Mouse (Mus musculus) CH12.LX (cell line): ENCODE results near the gene Uvssa.

Experiments
- CHD2 ChIP-seq: IDR thresholded peaks from 2 replicates; pipeline ENCODE4 v1.6.1; 2011; ENCODE audit warnings: low read length, improper control_type of control experiment
- CTCF ChIP-seq, 2 experiments: IDR thresholded peaks in 1 of 2; conservative IDR thresholded peaks in 1 of 2; 2 replicates each; pipeline ENCODE4 v1.5.1; 2011 to 2012; ENCODE audit warnings: low read depth in 2 of 2, low read length in 2 of 2, improper control_type of control experiment in 1 of 2, inconsistent platforms in 1 of 2, mild to moderate bottlenecking in 1 of 2, moderate library complexity in 1 of 2
- E2F4 ChIP-seq: IDR thresholded peaks from 2 replicates; pipeline ENCODE4 v1.6.1; 2011; ENCODE audit warnings: low read depth, low read length, improper control_type of control experiment; ENCODE audit not compliant: insufficient replicate concordance
- EP300 ChIP-seq: IDR thresholded peaks from 2 replicates; pipeline ENCODE4 v1.6.1; 2011; ENCODE audit warnings: low read length, improper control_type of control experiment
- POLR2A ChIP-seq: IDR thresholded peaks from 2 replicates; pipeline ENCODE4 v1.6.1; 2011; ENCODE audit warnings: low read depth, mild to moderate bottlenecking, improper control_type of control experiment, low read length
- RCOR1 ChIP-seq: conservative IDR thresholded peaks from 2 replicates; pipeline ENCODE4 v1.6.1; 2012; ENCODE audit warnings: low read depth, mild to moderate bottlenecking, inconsistent platforms, low read length, improper control_type of control experiment
- USF1 ChIP-seq: IDR thresholded peaks from 2 replicates; pipeline ENCODE4 v1.6.1; 2014; ENCODE audit warnings: low read depth, mild to moderate bottlenecking, inconsistent platforms, low read length, improper control_type of control experiment
- USF2 ChIP-seq: conservative IDR thresholded peaks from 2 replicates; pipeline ENCODE4 v1.6.1; 2011; ENCODE audit warnings: low read depth, low read length, improper control_type of control experiment
- ZKSCAN1 ChIP-seq: IDR thresholded peaks from 2 replicates; pipeline ENCODE4 v1.6.1; 2012; ENCODE audit warnings: low read depth, inconsistent platforms, low read length, improper control_type of control experiment, borderline replicate concordance

GRCm38 (mm10) chr5:33334381-33335272, 43.7 kb upstream of the Uvssa start:
- TF ChIP-seq ZKSCAN1 = no peak
- no peak for TF ChIP-seq CTCF (conservative IDR thresholded peaks at IDR 0.05 in 1 of 2, IDR thresholded peaks at IDR 0.05 in 1 of 2; ENCODE audit: low read depth in 2 of 2, low read length in 2 of 2)
- TF ChIP-seq EP300 = no peak
- TF ChIP-seq E2F4 = no peak
- TF ChIP-seq USF1 = no peak
- TF ChIP-seq USF2 = no peak
- TF ChIP-seq RCOR1 = no peak
- no peak for TF ChIP-seq CHD2
- TF ChIP-seq POLR2A = no peak
